Mouse (Mus musculus): ENCODE measurements around the gene Nup88.

Gene Nup88

DNA sequence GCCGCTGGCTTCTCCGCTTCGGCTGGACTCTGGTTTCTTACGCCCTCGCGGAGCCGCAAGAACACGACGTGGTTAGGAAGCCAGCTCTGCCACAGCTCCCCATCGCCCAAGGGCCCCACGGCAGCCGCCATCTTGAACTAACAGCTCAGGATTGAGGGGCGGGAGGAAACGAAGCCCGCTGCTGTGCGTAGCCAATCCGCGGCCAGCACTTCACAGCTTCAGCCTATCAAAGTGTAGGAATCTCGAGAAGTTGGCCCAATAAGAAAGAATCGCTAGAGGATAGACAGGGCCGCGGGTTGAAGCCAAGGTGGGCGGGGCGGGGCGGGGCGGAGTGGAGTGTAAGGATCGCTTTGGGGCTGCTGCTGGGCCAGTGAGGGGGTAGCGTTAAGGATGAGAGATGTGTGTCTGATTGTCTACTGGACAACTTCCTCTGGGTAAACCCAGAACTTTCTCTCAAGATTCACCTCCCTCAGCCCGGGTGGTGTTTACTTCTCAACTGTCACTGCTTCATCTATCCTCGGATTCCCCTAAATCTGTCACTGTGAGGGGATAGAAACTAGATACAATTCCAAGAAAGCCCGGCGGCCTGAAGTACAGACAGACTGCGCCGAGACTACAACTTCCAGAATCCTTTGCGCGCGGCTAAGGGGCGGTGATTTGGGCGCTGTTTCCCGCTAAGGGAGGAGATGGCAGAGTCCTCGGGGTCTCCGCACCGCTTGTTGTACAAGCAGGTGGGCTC, at the start of gene Nup88, which contains the start of gene Rpain:
Gene Nup88 (minus strand): TSS at position 153 of the 739 bp plus-strand sequence.
Gene Rpain (plus strand): TSS at position 393 of the 739 bp plus-strand sequence.
- DNase-seq (ENCODE audit: low spot score), result peak; percentile 97

DNA sequence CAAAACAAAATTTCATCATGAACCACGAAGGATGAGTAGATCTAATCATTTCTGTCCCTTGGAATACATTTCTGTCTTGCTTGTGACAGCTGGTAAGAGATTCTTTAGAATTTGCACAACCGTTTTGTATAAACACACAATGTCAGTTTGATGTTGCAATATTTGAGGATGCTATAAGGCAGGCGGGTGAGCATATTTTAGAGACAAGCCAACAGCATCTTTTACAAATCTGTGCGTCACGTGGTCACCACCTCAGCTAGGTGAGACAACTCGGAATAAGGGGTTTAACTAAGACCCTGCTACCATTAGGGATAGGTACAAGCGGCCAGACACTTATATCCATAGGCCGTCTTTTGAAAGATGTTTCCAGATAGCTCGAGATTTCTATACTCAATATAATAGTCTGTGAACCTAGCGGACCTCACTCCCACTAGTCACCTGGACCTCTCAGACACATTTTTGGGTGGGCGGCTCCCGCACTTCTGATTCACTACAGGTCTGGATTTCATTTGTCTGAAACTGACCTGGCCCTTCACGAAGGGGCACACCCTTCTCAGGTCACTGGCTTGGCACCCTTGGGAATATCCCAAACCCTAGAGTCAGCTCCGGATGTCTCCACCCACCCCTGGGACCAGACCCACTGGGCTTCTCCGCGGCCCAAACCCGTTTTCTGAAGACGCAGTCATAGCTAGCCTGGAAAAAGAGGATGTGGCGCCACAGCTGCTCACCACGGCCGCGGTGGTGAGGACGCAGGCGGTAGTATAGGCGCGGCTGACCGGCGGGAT, 48.8 kb upstream of the Nup88 start:
- no peak for DNase-seq (ENCODE audit: low spot score)

DNA sequence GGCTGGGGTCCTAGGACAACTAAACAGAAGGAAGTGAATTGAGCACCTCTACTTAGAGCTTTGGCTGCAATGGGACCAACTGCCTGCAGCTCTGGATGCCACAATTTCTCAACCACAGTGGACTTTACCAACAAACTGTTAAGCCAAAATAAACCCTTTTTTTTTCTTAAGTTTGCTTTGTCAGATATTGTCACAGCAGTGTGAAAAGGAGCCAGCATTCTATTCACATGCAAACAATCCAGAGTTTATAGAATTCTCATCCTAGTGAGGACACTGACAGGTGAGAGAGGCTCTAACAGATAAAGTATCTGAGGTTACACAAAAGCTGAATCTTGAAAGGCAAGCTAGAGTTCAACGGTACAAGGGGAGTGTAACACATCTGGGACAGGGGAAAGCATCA, 47.3 kb upstream of the Nup88 start:
- DNase-seq (ENCODE audit: low spot score), result no peak

DNA sequence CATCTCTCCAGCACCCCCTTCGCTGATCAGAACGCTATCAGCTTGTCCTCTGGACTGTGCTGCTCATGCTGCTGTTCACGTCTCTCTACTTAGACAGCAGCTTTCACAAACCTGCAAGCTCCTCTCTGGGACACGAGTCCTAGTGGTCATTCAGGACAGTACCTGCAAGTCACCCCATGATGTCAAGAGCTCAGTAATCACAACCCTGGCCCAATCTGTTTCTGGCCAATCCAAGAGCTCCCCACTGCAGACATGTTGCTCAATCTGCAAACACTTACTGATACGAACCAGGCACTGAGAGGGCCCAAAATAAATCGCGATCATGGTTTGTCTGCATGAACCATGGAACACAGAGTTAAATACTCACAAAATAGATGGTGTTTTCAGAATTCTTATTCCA, 43.0 kb upstream of the Nup88 start:
- DNase-seq (ENCODE audit: low spot score), result no peak

DNA sequence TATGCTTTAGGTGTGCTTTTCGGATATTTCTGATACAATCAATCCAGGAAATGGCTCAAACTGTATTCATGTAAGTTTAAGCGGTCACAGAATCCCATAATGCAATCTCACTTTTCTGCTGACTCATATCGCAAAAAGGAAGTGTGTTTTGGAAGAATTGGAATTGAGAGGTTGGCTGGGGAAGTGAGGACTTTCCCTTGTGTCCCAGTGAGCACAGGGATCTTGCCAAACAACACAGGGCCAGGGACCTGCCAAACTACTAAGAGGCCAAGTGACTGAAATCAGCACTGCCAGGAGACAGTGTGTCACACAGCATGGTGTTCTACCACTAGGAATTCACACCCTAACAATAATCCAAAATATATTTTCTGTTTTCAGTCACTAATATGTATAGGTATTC, 38.5 kb upstream of the Nup88 start:
- no peak for DNase-seq (ENCODE audit: low spot score)

DNA sequence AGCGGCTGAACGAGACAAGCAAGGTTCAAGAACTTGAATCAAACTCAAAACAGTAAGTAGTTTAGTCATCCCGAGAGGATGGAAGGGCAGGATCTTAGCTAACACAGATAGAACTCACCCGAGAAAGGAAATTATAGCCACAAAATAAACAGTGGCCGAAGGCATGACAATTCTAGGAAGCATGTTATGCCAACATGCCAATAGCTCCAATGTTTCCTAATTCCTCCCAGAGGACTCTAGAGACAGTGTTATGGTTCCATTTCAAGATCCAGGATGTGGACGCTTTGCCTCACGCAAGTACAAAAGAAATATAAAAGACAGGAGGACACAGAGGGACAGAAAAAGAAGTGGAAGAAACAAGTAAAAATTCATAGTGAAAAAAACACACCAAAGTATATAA, 38.1 kb upstream of the Nup88 start:
- DNase-seq (ENCODE audit: low spot score), result no peak

DNA sequence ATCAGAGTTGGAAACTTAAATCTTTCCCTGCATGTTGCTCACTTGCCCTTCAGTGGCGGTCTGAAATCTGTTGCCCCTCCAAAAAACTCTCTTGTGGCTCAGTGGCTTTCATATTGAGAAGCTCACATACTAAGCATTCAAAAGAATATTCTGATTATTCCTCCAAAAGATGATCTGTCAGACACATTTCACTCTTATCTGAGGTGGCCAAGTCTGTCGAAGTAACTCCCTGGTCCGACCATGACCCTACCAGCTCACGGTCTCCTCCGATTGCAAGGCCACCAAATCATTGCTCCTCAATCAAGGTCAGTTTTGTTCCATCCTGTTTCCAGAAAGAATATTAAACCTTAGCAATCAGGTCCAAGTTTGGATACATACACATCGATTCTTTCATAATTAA, 37.3 kb upstream of the Nup88 start:
- DNase-seq (ENCODE audit: low spot score), result no peak

DNA sequence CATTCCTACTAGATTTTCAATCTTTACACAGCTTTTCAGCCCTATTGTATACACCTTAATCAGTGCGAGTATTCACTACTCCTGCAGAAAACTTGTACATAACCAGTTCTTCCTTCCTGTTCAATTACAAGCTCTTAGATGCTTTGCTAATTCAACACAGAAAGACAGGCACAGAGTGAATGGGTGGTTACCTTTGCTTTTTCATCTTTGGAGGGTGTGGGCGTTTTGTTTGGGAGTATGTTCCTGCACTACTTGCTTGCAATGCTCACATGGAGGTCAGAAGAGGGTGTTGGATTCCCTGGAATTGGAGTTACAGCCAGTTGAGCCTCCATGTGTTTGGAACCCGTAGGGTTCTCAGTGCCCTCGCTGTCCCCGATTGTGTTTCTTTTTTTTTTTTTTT, 35.3 kb upstream of the Nup88 start:
- peak; percentile 23 for DNase-seq (ENCODE audit: low spot score)

DNA sequence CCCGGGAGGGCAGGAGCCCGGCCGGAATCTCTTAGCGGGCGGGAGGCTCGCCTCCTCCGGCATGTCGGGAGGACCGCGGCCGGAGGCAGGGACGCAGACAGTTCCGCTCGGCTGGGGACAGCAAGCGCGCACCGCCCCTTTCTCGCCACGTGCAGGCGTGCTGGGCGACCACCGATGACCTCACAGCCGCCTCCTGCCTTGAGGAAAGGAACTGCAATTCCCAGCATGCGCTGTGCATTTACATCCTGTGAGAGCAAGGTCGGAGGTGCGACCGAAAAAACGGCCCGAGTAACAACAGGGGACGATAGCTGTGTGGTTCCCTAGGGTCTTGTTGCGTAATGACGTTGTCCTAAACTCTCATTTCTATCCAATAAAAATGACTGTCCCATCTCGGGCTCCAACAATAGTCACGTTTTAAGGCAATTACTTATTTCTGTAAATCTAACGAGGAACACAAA, 34.6 kb upstream of the Nup88 start, which contains the start of gene Dhx33:
Gene Dhx33 (minus strand): TSS at position 122 of the 458 bp plus-strand sequence.
- peak; percentile 99 for DNase-seq (ENCODE audit: low spot score)

DNA sequence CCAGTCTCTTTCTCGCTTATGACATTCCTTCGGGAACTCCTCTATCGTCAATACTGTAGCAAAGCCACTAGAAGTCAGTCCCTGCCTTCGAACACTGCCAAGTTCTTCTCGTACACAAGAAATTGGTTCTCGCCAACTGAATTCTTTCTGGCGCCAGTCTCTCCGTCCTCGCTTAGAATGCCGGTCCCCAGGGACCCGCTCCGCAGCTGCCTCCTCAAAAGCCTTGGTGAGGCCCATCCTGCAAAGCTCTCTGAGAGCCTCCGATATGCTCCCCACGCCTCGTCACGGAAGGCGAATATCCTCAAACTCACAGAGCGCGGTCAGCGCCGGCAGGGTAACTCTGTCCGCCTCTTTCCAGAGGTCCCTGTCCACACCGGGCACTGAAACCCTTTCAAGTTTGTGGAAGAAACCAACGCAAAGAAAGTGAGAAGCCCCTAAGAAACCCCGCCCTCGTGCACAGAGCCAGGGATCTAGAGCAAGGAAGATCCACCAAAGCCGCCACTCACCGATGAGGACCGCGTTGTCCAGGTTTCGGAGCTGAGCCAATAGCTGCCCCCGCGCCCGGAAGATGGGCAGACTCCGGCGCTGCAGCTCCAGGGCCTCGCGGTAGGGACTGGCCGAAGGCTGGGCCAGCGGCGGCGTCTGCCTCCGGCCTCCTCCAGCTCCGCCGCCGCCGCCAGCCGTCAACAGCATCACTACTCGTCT, 34.0 kb upstream of the Nup88 start:
- DNase-seq (ENCODE audit: low spot score), result peak; percentile 69

DNA sequence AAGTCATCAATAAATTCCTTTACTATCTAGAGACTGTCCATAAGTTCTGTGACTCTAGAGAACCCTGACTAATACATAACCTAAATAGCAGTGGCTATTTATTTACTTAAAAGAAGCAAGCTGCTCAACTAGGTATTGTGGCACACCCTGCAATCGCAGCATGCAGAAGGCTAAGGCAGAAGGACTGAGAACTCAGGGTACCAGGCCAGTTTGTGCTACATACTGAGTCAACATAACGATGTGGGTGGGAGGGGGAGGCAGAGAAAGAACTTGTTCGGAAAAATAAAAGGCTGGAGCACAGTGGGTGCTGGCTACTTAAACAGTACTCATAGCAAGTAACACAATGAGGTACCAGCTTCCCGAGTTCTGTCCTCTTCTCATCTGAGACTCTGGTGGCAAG, 31.4 kb upstream of the Nup88 start:
- DNase-seq (ENCODE audit: low spot score), result no peak

DNA sequence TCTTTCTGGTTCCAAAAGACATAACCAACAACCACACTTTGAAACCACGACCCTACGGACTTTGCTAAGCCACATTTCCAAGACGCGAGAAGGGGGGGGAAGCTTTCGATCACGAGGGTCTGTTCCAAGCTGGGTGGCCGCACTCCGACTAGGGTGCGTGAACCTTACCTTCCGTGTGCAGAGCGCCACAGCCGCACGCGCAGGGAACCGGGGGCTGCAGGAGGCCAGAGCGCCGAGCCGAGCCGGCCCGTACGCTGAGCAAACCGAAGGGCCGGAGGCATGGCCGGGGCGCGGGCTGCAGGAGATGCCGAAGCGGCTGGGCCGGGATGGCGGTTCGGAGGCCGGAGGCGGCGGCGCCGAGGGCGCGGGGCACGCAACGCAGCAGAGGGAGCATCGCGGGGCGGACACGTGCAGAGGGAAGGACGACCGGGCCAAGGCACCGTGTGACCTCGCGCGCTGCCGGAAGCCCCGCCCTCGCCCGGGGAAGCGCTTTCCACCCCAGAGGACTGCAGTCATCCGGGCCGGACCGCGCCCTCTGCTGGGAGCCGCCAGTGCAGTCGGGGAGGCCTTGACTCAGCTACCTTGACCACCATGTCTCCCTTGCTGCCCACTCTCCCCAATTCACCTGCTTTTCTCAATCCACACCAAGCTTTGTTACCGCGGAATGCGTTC, 12.9 kb upstream of the Nup88 start, which contains the start of gene C1qbp:
Gene C1qbp (minus strand): TSS at position 470 of the 672 bp plus-strand sequence.
- peak; percentile 91 for DNase-seq (ENCODE audit: low spot score)

DNA sequence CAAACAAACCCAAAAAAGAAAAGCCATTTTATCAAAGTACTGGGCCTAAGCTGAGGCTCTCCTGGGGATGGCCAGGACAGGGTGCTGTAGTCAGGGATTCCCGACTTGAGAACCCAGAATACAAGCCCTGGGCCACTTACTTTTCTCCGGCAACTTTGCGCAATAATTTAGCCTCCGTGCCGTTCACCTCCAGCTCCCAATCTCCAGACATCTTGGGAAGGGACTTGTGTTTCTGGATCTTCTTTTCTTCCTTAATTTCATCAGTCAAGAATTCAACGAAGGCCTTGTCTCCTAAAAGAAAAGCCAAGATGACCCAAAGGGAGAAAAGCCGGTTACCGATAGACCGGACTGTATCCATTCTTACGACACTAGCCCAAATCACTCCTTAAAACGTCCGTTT, 12.3 kb upstream of the Nup88 start:
- DNase-seq (ENCODE audit: low spot score), result peak; percentile 1

DNA sequence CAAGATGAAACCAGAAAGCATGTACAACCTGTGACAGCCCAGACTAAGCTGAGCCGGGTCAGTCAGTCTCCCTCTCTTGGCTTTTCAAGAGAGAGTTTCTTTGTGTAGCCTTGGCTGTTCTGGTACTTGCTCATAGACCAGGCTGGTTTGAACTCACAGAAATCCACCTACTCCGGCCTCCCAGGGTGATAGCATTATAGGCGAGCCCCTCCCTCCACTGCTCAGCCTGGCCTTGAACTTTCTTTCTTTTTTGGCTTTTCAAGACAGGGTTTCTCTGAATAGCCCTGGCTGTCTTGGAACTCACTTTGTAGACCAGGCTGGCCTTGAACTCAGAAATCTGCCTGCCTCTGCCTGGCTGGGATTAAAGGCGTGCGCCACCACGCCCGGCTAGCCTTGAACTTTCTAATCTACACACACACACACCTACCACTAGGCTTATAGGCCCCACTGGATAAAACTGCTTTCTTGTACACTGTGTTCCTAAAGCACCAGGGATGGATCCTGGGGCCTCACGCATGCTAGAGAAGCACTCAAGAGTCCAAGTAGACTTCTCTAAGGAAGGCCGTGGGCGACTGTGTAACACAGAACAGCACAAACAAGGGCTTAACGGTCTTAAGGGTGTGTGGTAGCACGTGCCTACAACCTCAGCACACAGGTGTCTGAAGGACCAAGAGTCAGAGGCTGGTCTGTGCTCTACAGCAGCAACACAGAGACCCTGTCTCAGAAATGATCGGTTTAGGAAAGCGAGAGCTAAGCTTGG, 11.2 kb upstream of the Nup88 start:
- no peak for DNase-seq (ENCODE audit: low spot score)

DNA sequence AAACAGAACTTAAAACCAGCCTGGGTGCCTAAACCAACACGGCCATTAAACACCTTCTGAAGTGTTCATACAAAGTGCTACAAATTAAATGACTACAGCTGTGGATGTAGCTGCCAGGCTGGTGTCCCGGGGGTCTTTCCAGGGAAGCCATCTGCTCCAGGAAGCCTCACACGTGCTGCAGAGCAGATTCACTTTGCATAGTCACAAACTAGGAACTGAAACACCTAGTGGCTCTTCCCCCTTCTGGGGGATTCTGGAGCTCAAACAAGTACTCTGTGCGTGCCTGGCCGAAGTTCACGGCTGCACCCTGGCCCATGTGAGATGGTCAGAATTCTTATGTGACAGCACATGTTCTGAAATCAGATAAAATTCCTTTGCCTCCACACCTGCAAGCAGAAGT, 10.5 kb upstream of the Nup88 start:
- DNase-seq (ENCODE audit: low spot score), result no peak

DNA sequence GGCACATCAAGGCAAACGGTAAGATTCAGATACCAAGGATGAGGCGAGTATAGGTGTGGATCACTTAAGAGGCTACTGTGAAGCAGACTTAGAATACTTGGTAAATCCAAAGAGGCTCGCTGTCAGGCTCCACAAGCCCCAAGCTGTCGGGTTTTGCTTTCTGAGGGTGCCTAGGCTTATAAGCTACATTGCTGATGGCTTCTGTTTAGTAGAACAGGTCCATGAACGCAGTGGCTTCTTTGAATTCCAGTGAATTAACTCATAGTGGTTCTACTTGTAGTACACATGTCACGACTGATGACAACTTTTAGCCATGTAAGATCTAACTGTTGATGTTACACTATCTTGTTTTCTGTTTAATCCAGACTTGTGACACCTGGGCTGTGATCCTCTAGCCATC, 7.5 kb upstream of the Nup88 start:
- DNase-seq (ENCODE audit: low spot score), result no peak

DNA sequence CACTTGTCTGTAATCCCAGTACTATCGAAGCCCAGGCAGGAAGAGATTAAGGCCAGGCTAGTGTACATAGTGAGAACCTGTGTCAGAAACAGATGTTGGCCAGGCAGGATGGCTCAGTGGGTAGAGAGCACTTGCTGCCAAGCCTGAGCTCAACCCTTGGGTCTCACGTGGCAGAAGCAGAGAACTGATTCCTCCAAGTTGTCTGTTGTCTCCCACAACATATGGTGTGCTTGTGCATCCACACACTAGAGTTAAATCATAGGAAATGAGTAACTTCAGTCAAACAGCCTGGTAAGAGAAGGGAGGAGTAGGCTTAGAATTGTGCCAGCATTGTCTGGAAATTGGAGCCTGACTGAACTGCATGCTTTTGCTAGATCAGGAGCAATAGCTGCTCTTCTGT, 5.4 kb upstream of the Nup88 start:
- no peak for DNase-seq (ENCODE audit: low spot score)

DNA sequence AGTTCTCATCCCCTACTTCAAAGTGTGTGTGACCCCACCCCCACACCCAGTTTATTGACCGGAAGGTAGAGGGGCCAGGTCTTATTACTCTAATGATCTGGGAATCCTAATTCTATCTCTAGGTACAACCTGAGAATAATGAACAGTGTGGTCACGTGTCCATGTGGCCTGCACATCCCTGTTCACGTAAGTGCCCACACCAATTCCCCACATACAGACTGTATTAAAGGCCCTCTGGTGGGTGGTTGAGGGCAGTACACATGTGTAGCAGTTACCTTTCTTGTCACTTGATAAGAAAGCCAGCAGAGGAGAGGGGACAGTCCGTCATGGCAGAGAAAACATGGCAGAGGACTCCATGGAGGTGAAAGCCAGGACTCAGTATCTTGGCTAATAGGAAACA, 4.2 kb upstream of the Nup88 start:
- DNase-seq (ENCODE audit: low spot score), result peak; percentile 50

DNA sequence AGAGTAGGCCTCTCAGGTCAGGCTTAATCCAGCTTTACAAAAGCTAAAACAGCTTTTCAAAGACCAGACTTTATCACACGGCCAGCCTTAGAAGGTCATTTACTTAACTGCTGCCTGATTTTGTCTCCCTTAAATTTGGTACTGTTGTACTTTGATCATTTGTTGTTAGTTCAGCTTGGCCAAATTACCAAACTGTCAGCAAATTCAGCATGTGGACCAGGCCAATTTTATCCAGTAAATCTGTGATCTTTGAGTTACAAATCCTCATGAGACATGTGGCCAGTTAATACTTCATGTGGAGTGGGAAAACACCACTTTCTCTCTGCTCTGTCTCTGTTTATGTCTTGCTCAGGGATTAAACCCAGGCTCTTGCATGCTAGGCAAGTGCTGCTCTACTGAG, 2.8 kb upstream of the Nup88 start:
- no peak for DNase-seq (ENCODE audit: low spot score)

DNA sequence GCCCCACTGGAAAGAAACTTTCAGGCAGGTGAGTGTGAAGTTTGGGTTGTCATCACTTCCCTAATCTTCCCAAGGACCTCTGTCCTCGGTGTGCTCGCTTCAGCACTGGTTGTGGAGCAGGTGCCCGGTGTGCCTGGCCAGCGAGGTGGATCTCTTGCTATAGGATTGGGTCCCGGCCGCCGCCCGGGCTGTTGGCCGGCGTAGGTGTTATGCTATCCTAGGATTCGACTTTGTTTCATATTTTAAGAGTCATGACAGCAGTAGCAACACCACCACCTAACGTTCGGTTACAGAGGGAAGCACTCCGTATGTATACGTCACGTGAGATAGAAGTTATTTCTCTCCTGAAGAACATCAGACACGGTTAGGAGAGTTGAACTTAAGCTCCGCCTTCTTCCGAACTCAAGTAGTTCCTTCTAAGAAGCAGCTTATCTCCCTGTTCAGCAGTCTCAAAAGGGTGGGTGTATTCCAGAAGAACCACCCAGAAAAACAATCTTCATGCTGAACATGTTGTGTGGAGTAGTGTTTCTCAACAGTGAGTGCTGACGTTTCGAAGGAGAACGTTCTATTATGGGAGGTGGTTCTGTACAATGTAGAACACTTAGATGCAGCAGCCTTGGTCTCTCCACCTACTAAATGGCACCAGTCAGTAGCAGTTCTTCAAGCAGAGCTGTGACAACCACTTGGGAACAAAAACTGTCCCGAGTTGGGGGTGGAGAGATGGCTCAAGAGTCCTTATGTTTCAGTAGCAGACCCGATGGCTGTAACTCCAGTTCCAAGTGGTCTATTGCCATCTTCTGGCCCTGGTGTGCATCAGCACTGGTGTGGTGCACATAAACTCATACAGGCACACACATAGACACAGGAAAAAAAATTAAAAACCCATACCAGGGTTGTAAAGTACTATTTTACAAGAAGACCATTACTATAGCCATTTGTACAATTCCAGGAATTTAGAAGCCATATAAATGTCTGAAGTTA, 1.1 kb upstream of the Nup88 start:
- peak; percentile 31 for DNase-seq (ENCODE audit: low spot score)
